Mouse (Mus musculus) bone marrow, adult 2 months (tissue): ENCODE data around the gene Bag1. TPM values are rescaled to one million over a fixed set of nuclear protein-coding genes. Genes with fewer than 3 reads are reported as not detected.

Source experiments
- H3K27ac ChIP-seq: fragments of 200-500 bp; 2 replicates; pipeline ENCODE4 v1.5.1; 2012; ENCODE audit warnings: low read depth, mild to moderate bottlenecking, control low read depth, inconsistent platforms, low read length; ENCODE audit not compliant: control insufficient read depth, poor library complexity, insufficient read depth
- H3K4me1 ChIP-seq: fragments of 200-500 bp; 2 replicates; pipeline ENCODE4 v1.6.1; 2011; ENCODE audit warnings: low read length; ENCODE audit not compliant: control insufficient read depth, insufficient read depth
- H3K4me3 ChIP-seq: fragments of 200-500 bp; replicated peaks from 2 replicates; pipeline ENCODE3; 2011; ENCODE audit warnings: mild to moderate bottlenecking, low read depth, low read length, control low read depth; ENCODE audit not compliant: control insufficient read depth
- CTCF ChIP-seq: fragments of 200-500 bp; IDR thresholded peaks from 2 replicates; pipeline ENCODE4 v1.5.1; 2011; ENCODE audit warnings: low read length, control low read depth; ENCODE audit not compliant: control insufficient read depth, insufficient read depth
- POLR2A ChIP-seq: fragments of 200-500 bp; IDR thresholded peaks from 2 replicates; pipeline ENCODE4 v1.6.1; 2011; ENCODE audit warnings: low read depth, mild to moderate bottlenecking, control low read depth, low read length, borderline replicate concordance; ENCODE audit not compliant: control insufficient read depth
- WGBS: fragments of 180-500 bp; shearing (Covaris S2); methylation state at CpG from one replicate; pipeline ENCODE4 v1.1.7; 2018; 5-methylcytosine and 5-hydroxymethylcytosine counted together
- polyA plus RNA-seq: library from polyadenylated mRNA; stranded (reverse); fragments of >200 nt; gene quantifications from 2 replicates; pipeline ENCODE4 v1.2.4, GENCODE M21; 2011; ENCODE audit warnings: low replicate concordance; ENCODE audit not compliant: missing spikeins, insufficient read depth, insufficient read length

The Bag1 gene
- polyA plus RNA-seq, 1 experiment = 216 TPM

DNA sequence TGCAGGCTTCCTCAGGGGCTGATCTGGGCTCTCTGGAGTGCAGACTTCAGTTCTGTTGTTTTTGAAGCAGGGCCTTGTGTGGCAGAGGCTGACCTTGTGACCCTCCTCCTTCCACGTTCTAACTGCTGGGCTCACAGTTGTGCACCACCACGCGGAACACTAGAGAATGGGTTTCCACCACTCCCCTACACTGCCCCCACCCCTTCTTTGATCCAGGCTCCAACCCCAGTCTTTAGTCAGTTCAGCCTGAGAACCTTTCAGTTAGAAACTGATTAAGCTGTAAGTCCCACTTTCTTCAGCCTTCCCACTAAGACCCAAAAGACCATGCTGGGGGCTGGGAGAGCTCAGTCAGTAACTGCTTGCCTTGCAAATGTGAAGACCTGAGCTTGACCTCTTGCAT lies 22.5 kb downstream of the Bag1 start:
- H3K27ac ChIP-seq = no peak overlapping the region

GRCm38 (mm10) chr4:40923087-40923651 lies 24.9 kb downstream of the Bag1 start:
- Histone ChIP-seq H3K4me3 (no peak overlapping the region), H3K27ac (no peak overlapping the region), H3K4me1 (no peaks in the 10 kb centered on the region)
- no peak for TF ChIP-seq CTCF
- no peak for TF ChIP-seq POLR2A
- WGBS = 80% methylated on average over 6 of the region's 6 CpGs

More for the DNA sequence above, 22.5 kb downstream of the Bag1 start:
- TF ChIP-seq POLR2A (no peak), CTCF (no peak)
- no peaks in the 10 kb centered on the region for H3K4me1 ChIP-seq
- WGBS = 76% methylated on average over 3 of the region's 3 CpGs
- H3K4me3 ChIP-seq = no peak overlapping the region

GRCm38 (mm10) chr4:40921288-40921687 lies 26.8 kb downstream of the Bag1 start:
- H3K4me3 ChIP-seq = no peak overlapping the region
- no peaks in the 10 kb centered on the region for H3K4me1 ChIP-seq
- 79% methylated on average over 3 of the region's 3 CpGs for WGBS
- no peak for TF ChIP-seq POLR2A
- no peak for TF ChIP-seq CTCF
- H3K27ac ChIP-seq = no peak overlapping the region

DNA sequence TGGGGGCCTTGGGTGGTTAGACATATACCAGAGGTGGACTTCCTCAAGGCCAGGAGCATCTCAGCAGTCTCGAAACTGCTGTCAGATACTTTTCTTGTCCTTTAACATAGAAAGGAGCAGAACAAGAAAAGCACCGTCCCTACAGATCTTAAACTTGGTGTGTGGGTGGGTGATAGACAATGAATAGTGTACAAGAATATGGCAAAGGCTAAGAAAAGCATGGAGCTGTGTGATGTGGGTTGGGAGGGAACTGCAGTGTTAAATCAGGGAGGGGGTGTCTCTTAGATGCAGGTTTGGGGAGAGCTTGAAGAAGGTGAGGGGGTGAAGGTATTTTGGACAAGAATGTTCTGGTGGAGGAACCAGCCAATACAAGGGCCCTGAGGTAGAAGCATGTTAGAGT lies 27.5 kb downstream of the Bag1 start:
- Histone ChIP-seq H3K4me1 (no peaks in the 10 kb centered on the region), H3K27ac (no peak overlapping the region), H3K4me3 (no peak overlapping the region)
- WGBS = 76% methylated on average over 2 of the region's 2 CpGs
- no peak for TF ChIP-seq CTCF
- TF ChIP-seq POLR2A = no peak

DNA sequence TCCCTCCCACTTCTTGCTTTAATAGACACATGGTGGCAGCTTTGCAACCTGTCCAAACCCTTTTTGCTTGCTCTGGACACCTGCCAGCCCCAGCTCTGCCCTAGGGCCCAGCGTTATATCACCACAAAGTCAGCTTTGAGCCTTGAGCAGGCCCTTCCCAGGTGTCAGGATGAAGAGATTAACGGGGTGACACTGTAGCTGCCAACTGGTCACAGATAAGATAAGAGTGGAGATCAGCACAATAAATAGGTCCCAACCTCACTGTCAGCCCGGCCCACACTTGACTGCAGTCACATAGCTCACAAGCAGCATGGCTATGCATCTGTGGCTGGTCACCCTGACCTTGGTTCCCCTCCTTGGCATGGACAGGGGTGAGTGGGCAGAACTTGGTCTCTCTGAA lies 28.3 kb downstream of the Bag1 start, which contains the start of gene Spink4:
Spink4 (plus strand) TSS at position 268 of the 400 bp plus-strand sequence.
- 32% methylated on average over 3 of the region's 3 CpGs for WGBS
- H3K4me1 ChIP-seq = no peaks in the 10 kb centered on the region
- TF ChIP-seq POLR2A (no peak), CTCF (no peak)
- H3K27ac ChIP-seq = no peak within 1 kb of the TSS
- H3K4me3 ChIP-seq = no peak within 1 kb of the TSS

DNA sequence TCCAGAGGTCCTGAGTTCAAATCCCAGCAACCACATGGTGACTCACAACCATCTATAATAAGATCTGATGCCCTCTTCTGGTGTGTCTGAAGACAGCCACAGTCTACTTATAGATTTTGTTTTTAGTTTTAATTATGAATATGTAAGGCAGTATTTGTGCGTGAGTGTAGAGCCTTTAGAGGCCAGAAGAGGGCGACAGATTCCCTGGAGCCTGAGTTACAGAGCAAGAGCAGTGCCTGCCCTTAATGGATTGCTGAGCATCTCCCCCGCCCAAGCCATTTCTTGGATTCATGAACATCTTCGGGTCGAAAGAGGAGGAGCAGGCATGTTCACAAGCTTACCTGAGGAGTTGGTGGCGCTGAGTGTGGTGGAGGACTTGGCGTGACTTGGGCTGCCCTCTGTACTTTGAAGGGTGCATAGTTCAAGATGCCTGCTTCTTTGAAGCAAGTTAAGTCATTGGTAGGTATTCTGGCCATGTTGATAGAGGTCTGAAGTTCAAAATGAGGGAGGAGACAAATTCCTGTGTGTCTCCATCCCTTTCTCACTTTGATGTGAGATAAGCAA lies 31.4 kb downstream of the Bag1 start:
- Histone ChIP-seq H3K4me1 (no peaks in the 10 kb centered on the region), H3K4me3 (no peak overlapping the region), H3K27ac (no peak overlapping the region)
- TF ChIP-seq CTCF = no peak
- TF ChIP-seq POLR2A = no peak
- WGBS = 86% methylated on average over 7 of the region's 7 CpGs

- no peaks in the 10 kb centered on the region for H3K4me1 ChIP-seq
- no peak overlapping the region for H3K4me3 ChIP-seq
- TF ChIP-seq CTCF (no peak), POLR2A (no peak)
- 77% methylated on average over 5 of the region's 5 CpGs for WGBS
- H3K27ac ChIP-seq = no peak overlapping the region
Measured at GRCm38 (mm10) chr4:40915947-40916346, 32.1 kb downstream of the Bag1 start.

GRCm38 (mm10) chr4:40914287-40914867 lies 33.7 kb downstream of the Bag1 start:
- TF ChIP-seq POLR2A = no peak
- no peak overlapping the region for H3K27ac ChIP-seq
- H3K4me3 ChIP-seq = no peak overlapping the region
- no peaks in the 10 kb centered on the region for H3K4me1 ChIP-seq
